Mouse (Mus musculus) neural tube, embryonic 11.5 days (tissue): ENCODE measurements around the gene Ranbp3l. TPM values are rescaled to one million over a fixed set of nuclear protein-coding genes. Genes with fewer than 3 reads are reported as not detected.
"Not testable (repeated sequence)": the region's sequence is repeated elsewhere in the genome, so short reads cannot be mapped to it uniquely, and the experiment has no call there.

Experiments used
- ATAC-seq: fragments of 200-750 bp; cut with Nextera tagmentation; 2 replicates; pipeline ENCODE4 v1.8.0; 2017; ENCODE audit warnings: moderate number of reproducible peaks, mild to moderate bottlenecking, moderate TSS enrichment, moderate library complexity; ENCODE audit not compliant: insufficient read depth, low FRiP score, low TSS enrichment
- DNase-seq: peaks from one replicate; pipeline ENCODE4 v3.0.0-alpha.2; 2015; ENCODE audit warnings: low spot score
- H3K27ac ChIP-seq: fragments of 300-500 bp; sonication (generic); 2 replicates; pipeline ENCODE4 v1.5.1; 2014; ENCODE audit warnings: low read depth, mild to moderate bottlenecking, low read length
- H3K27me3 ChIP-seq: fragments of 300-500 bp; sonication (generic); 2 replicates; pipeline ENCODE4 v1.6.1; 2014; ENCODE audit warnings: mild to moderate bottlenecking, low read length, mixed read lengths; ENCODE audit not compliant: control insufficient read depth, insufficient read depth
- H3K36me3 ChIP-seq: fragments of 300-500 bp; sonication (generic); 2 replicates; pipeline ENCODE4 v1.6.1; 2014; ENCODE audit warnings: mild to moderate bottlenecking, low read length, moderate library complexity, mixed read lengths; ENCODE audit not compliant: control insufficient read depth, insufficient read depth
- H3K4me1 ChIP-seq: fragments of 300-500 bp; sonication (generic); 2 replicates; pipeline ENCODE4 v1.6.1; 2014; ENCODE audit warnings: low read length, mixed read lengths; ENCODE audit not compliant: control insufficient read depth, insufficient read depth
- H3K4me2 ChIP-seq: fragments of 300-500 bp; sonication (generic); 2 replicates; pipeline ENCODE4 v1.6.1; 2014; ENCODE audit warnings: low read depth, mild to moderate bottlenecking, moderate library complexity
- H3K4me3 ChIP-seq: fragments of 300-500 bp; sonication (generic); 2 replicates; pipeline ENCODE4 v1.5.1; 2014; ENCODE audit warnings: low read depth, low read length
- H3K9ac ChIP-seq: fragments of 300-500 bp; sonication (generic); 2 replicates; pipeline ENCODE4 v1.6.1; 2014; ENCODE audit warnings: mild to moderate bottlenecking, low read length
- H3K9me3 ChIP-seq: fragments of 300-500 bp; sonication (generic); 2 replicates; pipeline ENCODE4 v1.6.1; 2016; ENCODE audit warnings: low read length; ENCODE audit not compliant: control insufficient read depth
- WGBS: fragments of 180-500 bp; shearing (Covaris S2); extraction: QIAGEN DNeasy Blood & Tissue Kit; methylation state at CpG from one replicate; pipeline ENCODE4 v1.1.7; 2014; 5-methylcytosine and 5-hydroxymethylcytosine counted together
- polyA plus RNA-seq: library from polyadenylated mRNA; unstranded; fragments of >200 nt; fragmentation: Nextera tagmentation; extraction: Ambion mirVana; gene quantifications from 2 replicates; pipeline ENCODE4 v1.2.1, GENCODE M21; 2014

Gene Ranbp3l
- polyA plus RNA-seq, 1 experiment from 2014 or later: not detected

GRCm38 (mm10) chr15:8991859-8992838, 24.4 kb downstream of the Ranbp3l start:
- WGBS: 86% methylated on average over 12 of the region's 12 CpGs
- no peak overlapping the region for H3K27ac ChIP-seq
- no peak for ATAC-seq

GRCm38 (mm10) chr15:8994608-8995277, 27.0 kb downstream of the Ranbp3l start:
- Histone ChIP-seq H3K36me3 (no peaks in the 10 kb centered on the region), H3K9me3 (no peaks in the 10 kb centered on the region), H3K27ac (no peak overlapping the region), H3K4me2 (no peak overlapping the region), H3K9ac (no peak overlapping the region), H3K4me1 (no peaks in the 10 kb centered on the region), H3K27me3 (no peaks in the 10 kb centered on the region), H3K4me3 (no peak overlapping the region)
- ATAC-seq (no peak), DNase-seq (no peak)
- WGBS: 82% methylated on average over 8 of the region's 8 CpGs

More at GRCm38 (mm10) chr15:8991859-8992838, 24.4 kb downstream of the Ranbp3l start:
- H3K36me3 ChIP-seq: no peaks in the 10 kb centered on the region
- H3K27me3 ChIP-seq: no peaks in the 10 kb centered on the region
- H3K9me3 ChIP-seq: no peaks in the 10 kb centered on the region
- no peak overlapping the region for H3K4me2 ChIP-seq
- no peaks in the 10 kb centered on the region for H3K4me1 ChIP-seq
- DNase-seq: no peak
- H3K9ac ChIP-seq: no peak overlapping the region
- H3K4me3 ChIP-seq: no peak overlapping the region

GRCm38 (mm10) chr15:8995490-8995889, 27.7 kb downstream of the Ranbp3l start:
- no peak overlapping the region for H3K9ac ChIP-seq

GRCm38 (mm10) chr15:9002762-9003161, 35.0 kb downstream of the Ranbp3l start:
- WGBS: 87% methylated on average over 2 of the region's 2 CpGs
- H3K27me3 ChIP-seq: no peaks in the 10 kb centered on the region

More at GRCm38 (mm10) chr15:8995490-8995889, 27.7 kb downstream of the Ranbp3l start:
- no peak overlapping the region for H3K4me2 ChIP-seq
- 84% methylated on average over 7 of the region's 7 CpGs for WGBS
- H3K36me3 ChIP-seq: no peaks in the 10 kb centered on the region
- no peaks in the 10 kb centered on the region for H3K27me3 ChIP-seq
- no peaks in the 10 kb centered on the region for H3K4me1 ChIP-seq
- H3K4me3 ChIP-seq: no peak overlapping the region
- no peak for ATAC-seq
- H3K9me3 ChIP-seq: no peaks in the 10 kb centered on the region
- DNase-seq: no peak
- no peak overlapping the region for H3K27ac ChIP-seq

GRCm38 (mm10) chr15:9009196-9009595, 41.4 kb downstream of the Ranbp3l start:
- ATAC-seq: no peak
- H3K4me3 ChIP-seq: no peak overlapping the region
- no peak overlapping the region for H3K9ac ChIP-seq
- WGBS: 73% methylated on average over 6 of the region's 6 CpGs
- no peaks in the 10 kb centered on the region for H3K36me3 ChIP-seq
- no peaks in the 10 kb centered on the region for H3K27me3 ChIP-seq
- no peaks in the 10 kb centered on the region for H3K9me3 ChIP-seq
- H3K4me1 ChIP-seq: no peaks in the 10 kb centered on the region
- no peak overlapping the region for H3K27ac ChIP-seq
- no peak overlapping the region for H3K4me2 ChIP-seq
- DNase-seq: no peak

More at GRCm38 (mm10) chr15:9002762-9003161, 35.0 kb downstream of the Ranbp3l start:
- Histone ChIP-seq H3K9ac (no peak overlapping the region), H3K36me3 (no peaks in the 10 kb centered on the region), H3K4me3 (no peak overlapping the region), H3K4me1 (no peaks in the 10 kb centered on the region), H3K4me2 (no peak overlapping the region), H3K27ac (no peak overlapping the region), H3K9me3 (no peaks in the 10 kb centered on the region)
- ATAC-seq: no peak
- DNase-seq: no peak

- peaks cover 4% of the 10 kb centered on the region for H3K9me3 ChIP-seq
- no peaks in the 10 kb centered on the region for H3K27me3 ChIP-seq
- DNase-seq (no peak), ATAC-seq (no peak)
- no peaks in the 10 kb centered on the region for H3K4me1 ChIP-seq
- no peak overlapping the region for H3K27ac ChIP-seq
- H3K4me3 ChIP-seq: no peak overlapping the region
- H3K4me2 ChIP-seq: no peak overlapping the region
- peaks cover 2% of the 10 kb centered on the region; the same call in 1 of the 2 replicates for H3K36me3 ChIP-seq
- H3K9ac ChIP-seq: no peak overlapping the region
- 77% methylated on average over 2 of the region's 2 CpGs for WGBS
Observed at GRCm38 (mm10) chr15:9014541-9014940, 46.8 kb downstream of the Ranbp3l start.

GRCm38 (mm10) chr15:9015496-9015895, 47.7 kb downstream of the Ranbp3l start:
- H3K4me2 ChIP-seq, H3K9ac ChIP-seq, H3K9me3 ChIP-seq, DNase-seq, H3K36me3 ChIP-seq, ATAC-seq, H3K27ac ChIP-seq, H3K4me1 ChIP-seq, H3K4me3 ChIP-seq, H3K27me3 ChIP-seq: not testable (repeated sequence)
- WGBS: 83% methylated on average over 6 of the region's 6 CpGs

GRCm38 (mm10) chr15:9055704-9056103, 88.0 kb downstream of the Ranbp3l start:
- Histone ChIP-seq H3K4me2 (no peak overlapping the region), H3K4me3 (no peak overlapping the region), H3K27ac (no peak overlapping the region), H3K4me1 (no peaks in the 10 kb centered on the region), H3K27me3 (no peaks in the 10 kb centered on the region), H3K36me3 (no peaks in the 10 kb centered on the region), H3K9ac (no peak overlapping the region), H3K9me3 (no peaks in the 10 kb centered on the region)
- ATAC-seq (no peak), DNase-seq (no peak)
